Mouse (Mus musculus) kidney, embryonic 15.5 days (tissue): Measurements from ENCODE around the gene Fzd4. TPM values are rescaled to one million over a fixed set of nuclear protein-coding genes. Genes with fewer than 3 reads are reported as not detected.

Experiments used
- polyA plus RNA-seq: library from polyadenylated mRNA; unstranded; fragments of >200 nt; fragmentation: Nextera tagmentation; extraction: Ambion mirVana; gene quantifications from 2 replicates; pipeline ENCODE4 v1.2.1, GENCODE M21; 2015

Fzd4 gene
- polyA plus RNA-seq, 1 experiment from 2014 or later: 27.5 TPM

Other genes with a start within 250 kb of the Fzd4 start
- 33.7 and 34.0 TPM in 2 replicates for gene Tmem135, start 133 bp upstream of the Fzd4 start, polyA plus RNA-seq
- 90.8 and 93.4 TPM in 2 replicates for gene Prss23, start 122.8 kb downstream of the Fzd4 start, polyA plus RNA-seq
- 11.4 and 12.1 TPM in 2 replicates for gene Me3, start 228.0 kb downstream of the Fzd4 start, polyA plus RNA-seq